Mouse (Mus musculus): ENCODE data around the gene Gm6176. TPM values are rescaled to one million over a fixed set of nuclear protein-coding genes. Genes with fewer than 3 reads are reported as not detected.
"Not testable (repeated sequence)": the region's sequence is repeated elsewhere in the genome, so short reads cannot be mapped to it uniquely, and the experiment has no call there.

Gene Gm6176
- polyA plus RNA-seq (2012; rRNA removed): not detected in 2 replicates

DNA sequence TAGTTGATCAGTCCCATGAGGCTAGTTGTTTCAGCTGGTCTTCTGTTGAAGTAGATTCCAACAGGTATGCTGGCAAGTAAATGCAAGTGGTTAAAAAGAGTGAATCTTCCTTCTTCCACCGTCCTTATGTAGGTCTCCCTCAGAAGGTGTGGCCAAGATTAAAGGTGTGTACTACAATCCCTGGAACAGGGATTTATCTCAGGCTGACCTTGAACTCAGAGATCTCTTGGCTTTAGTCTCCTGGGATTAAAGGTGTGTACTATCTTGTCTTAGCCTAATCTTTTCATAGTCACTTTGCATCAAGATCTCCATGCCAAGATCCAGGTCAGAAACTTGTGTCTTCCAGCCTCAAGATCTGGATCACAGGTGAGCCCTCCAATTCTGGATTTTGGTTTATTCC is at the start of gene Gm6176:
TSS of gene Gm6176 (minus strand) at position 101 of the 400 bp plus-strand sequence.
- no CpG with 5 or more reads among the region's 1 CpGs for WGBS
- H3K4me3 ChIP-seq (ENCODE audit: insufficient read depth, low read depth, low read length); H3K4me1 ChIP-seq (ENCODE audit: control insufficient read depth, insufficient read depth, low read length): not testable (repeated sequence)

DNA sequence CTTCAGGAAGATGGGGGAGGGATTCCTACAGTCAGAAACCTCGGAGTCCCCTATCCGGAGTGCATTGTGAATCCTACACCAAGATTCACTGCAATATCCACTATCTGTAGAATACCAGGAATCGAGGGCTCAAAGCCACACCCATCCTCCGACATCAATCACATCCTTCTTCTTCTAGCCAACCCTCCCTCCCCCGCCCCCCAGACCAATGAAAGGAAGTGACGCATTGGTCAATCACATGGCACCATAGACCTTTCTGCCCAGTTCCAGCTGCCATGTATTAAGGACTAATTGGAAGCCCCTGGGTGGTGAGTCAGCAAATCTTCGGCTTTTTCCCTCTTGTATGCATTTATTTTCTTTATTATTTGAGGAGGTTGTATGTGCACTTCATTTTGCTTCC is 12.7 kb upstream of the Gm6176 start, which contains the start of gene Vmn1r139:
TSS of gene Vmn1r139 (plus strand) at position 301 of the 400 bp plus-strand sequence.
- not testable (repeated sequence) for H3K4me1 ChIP-seq (ENCODE audit: control insufficient read depth, insufficient read depth, low read length); H3K27me3 ChIP-seq (replicated peaks; ENCODE audit: control insufficient read depth, insufficient read depth, low read length); H3K4me3 ChIP-seq (ENCODE audit: insufficient read depth, low read depth, low read length); DNase-seq; H3K27ac ChIP-seq (ENCODE audit: insufficient read depth, low read depth, low read length); H3K36me3 ChIP-seq (ENCODE audit: control insufficient read depth, insufficient read depth, low read length)
- WGBS: no CpG with 5 or more reads among the region's 7 CpGs

More for the DNA sequence above, at the start of gene Gm6176:
- not testable (repeated sequence) for H3K27me3 ChIP-seq (replicated peaks; ENCODE audit: control insufficient read depth, insufficient read depth, low read length); H3K27ac ChIP-seq (ENCODE audit: insufficient read depth, low read depth, low read length); DNase-seq; H3K36me3 ChIP-seq (ENCODE audit: control insufficient read depth, insufficient read depth, low read length)

DNA sequence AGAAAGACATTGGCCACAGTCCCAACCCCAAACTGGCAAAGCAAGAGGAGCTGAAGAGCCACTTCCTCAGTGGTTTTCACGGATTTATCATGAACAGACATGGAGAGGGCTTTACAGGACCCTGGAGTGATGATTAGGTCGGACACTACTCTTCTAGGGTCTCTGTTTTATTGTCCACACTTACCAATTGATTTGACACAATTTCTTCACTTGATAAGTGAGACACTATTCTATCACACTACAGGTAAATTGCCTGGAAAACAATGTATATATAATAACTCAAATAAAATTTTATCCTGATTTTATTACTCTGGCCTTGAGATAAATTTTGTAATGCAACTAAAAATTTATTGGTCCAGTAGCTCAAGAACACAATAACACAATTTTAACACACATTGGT is 27.3 kb downstream of the Gm6176 start, which contains the start of gene Vmn1r138:
TSS of gene Vmn1r138 (minus strand) at position 101 of the 400 bp plus-strand sequence.
- H3K27ac ChIP-seq (ENCODE audit: insufficient read depth, low read depth, low read length); H3K4me1 ChIP-seq (ENCODE audit: control insufficient read depth, insufficient read depth, low read length); H3K27me3 ChIP-seq (replicated peaks; ENCODE audit: control insufficient read depth, insufficient read depth, low read length); H3K36me3 ChIP-seq (ENCODE audit: control insufficient read depth, insufficient read depth, low read length); DNase-seq; H3K4me3 ChIP-seq (ENCODE audit: insufficient read depth, low read depth, low read length): not testable (repeated sequence)
- WGBS: no CpG with 5 or more reads among the region's 2 CpGs

Other genes starting within 250 kb of the Gm6176 start
- not detected in 2 replicates for gene Vmn1r135, start 224.0 kb downstream of the Gm6176 start, polyA plus RNA-seq (2012; rRNA removed)
- gene Gm5725, start 212.0 kb downstream of the Gm6176 start, polyA plus RNA-seq (2012; rRNA removed): not detected in 2 replicates
- gene Gm5891, start 135.0 kb downstream of the Gm6176 start, polyA plus RNA-seq (2012; rRNA removed): not detected in 2 replicates
- gene Vmn1r137, start 61.7 kb downstream of the Gm6176 start, polyA plus RNA-seq (2012; rRNA removed): not detected in 2 replicates
- not detected in 2 replicates for gene Vmn1r138, start 27.4 kb downstream of the Gm6176 start, polyA plus RNA-seq (2012; rRNA removed)
- not detected in 2 replicates for gene Vmn1r139, start 12.8 kb upstream of the Gm6176 start, polyA plus RNA-seq (2012; rRNA removed)
- not detected in 2 replicates for gene Gm16451, start 61.9 kb upstream of the Gm6176 start, polyA plus RNA-seq (2012; rRNA removed)
- gene Gm10666, start 78.4 kb upstream of the Gm6176 start, polyA plus RNA-seq (2012; rRNA removed): not detected in 2 replicates
- gene Vmn1r142, start 107.7 kb upstream of the Gm6176 start, polyA plus RNA-seq (2012; rRNA removed): not detected in 2 replicates
- not detected in 2 replicates for gene Vmn1r143, start 133.1 kb upstream of the Gm6176 start, polyA plus RNA-seq (2012; rRNA removed)
- gene Gm8653, start 145.0 kb upstream of the Gm6176 start, polyA plus RNA-seq (2012; rRNA removed): not detected in 2 replicates
- gene Gm8453, start 173.2 kb upstream of the Gm6176 start, polyA plus RNA-seq (2012; rRNA removed): not detected in 2 replicates